15 mouse cellular contexts compared by ENCODE assay signal in genomic region chrX:59508273-59508672, GRCm38 (mm10). TPM values are rescaled to one million over a fixed set of nuclear protein-coding genes. Genes with fewer than 3 reads are reported as not detected.
A peak's percentile ranks its signal among the peaks of the same experiment; 100 is the strongest.
DNase-seq lines count a peak whose midpoint lies in the region; ATAC-seq lines count a peak whose summit lies in the region.
"Had no signal": no experiment of that assay in that cellular context is flagged by ENCODE, and none has a peak within 500 bp of the region (broad histone marks: within the 10 kb centered on the region; RNA-seq: fewer than 3 reads in every experiment).

No protein-coding gene starts in this region.

- peak; percentile 91 for ATAC-seq in inflammation-experienced regulatory T-cells, adult 6 months
- ATAC-seq: forebrain, embryonic 13.5 days; lung, postnatal 0 days had no signal

- peak; percentile 6 for DNase-seq in cerebellum, adult 11-12 months
- no peak for DNase-seq in cerebellum, adult 8-10 months
- peak; percentile 57 for DNase-seq in CD4-positive, CD25-positive, alpha-beta regulatory T cell, adult 2 months (ENCODE audit: low read depth, low spot score)
- DNase-seq in cerebellum, adult 9-11 months: peak; percentile 2
- DNase-seq in right cerebral cortex, adult 2 months (ENCODE audit: low spot score in 2 of 2): no peak
- no peak for DNase-seq in right cerebral cortex, postnatal 10 days (ENCODE audit: low spot score in 2 of 2)
- DNase-seq in liver: no peak
- DNase-seq: adrenal gland, postnatal 14 days; gastrocnemius, postnatal 36 days; kidney, adult 2 months; kidney, postnatal 14 days; right cerebral cortex, adult 18-20 months had no signal

RNA-seq across cellular contexts. Expression of gene Fgf13, which starts 59.6 kb away (rescaled TPM):
- polyA plus RNA-seq in inflammation-experienced regulatory T-cells, adult 6 months (2017; shearing (Covaris generic)): 10 to 100 TPM in 2 of 3 experiments, 1 to 10 TPM in 1; 7.0 to 13.6 (median 13.4) TPM

Comparison
In these comparisons a context has a peak if more than half of its experiments do, and no peak if none do; other contexts are left out.
1. DNase-seq: peak in cerebellum, adult 11-12 months (single experiment), CD4-positive, CD25-positive, alpha-beta regulatory T cell, adult 2 months (single experiment) and cerebellum, adult 9-11 months (single experiment); none in cerebellum, adult 8-10 months (single experiment), right cerebral cortex, adult 2 months (0 of 2), right cerebral cortex, postnatal 10 days (0 of 2) and liver (single experiment).